Mouse (Mus musculus) megakaryocyte progenitor cell, adult 5-6 weeks (primary cell): ENCODE data around the gene Nup37. TPM values are rescaled to one million over a fixed set of nuclear protein-coding genes. Genes with fewer than 3 reads are reported as not detected.

Experiments used
- ATAC-seq: replicated peaks from 2 replicates; pipeline ENCODE4 v1.8.0; 2016; ENCODE audit warnings: mild to moderate bottlenecking, moderate TSS enrichment, inconsistent platforms; ENCODE audit not compliant: poor library complexity
- total RNA-seq, 2 experiments: library from RNA; stranded (forward) in 1 of 2; stranded (reverse) in 1 of 2; fragments of 157-497, 149-512 nt in 1 of 2; fragments of 200-1000 nt in 1 of 2; gene quantifications; 2 replicates each; pipeline versions ENCODE4 v1.2.3 to v1.2.4; 2015 to 2017

Nup37 gene
- total RNA-seq, 2 experiments from 2014 or later: 69.6 to 73.7 TPM

GRCm38 (mm10) chr10:88225421-88225820 lies 78.6 kb downstream of the Nup37 start:
- no peak for ATAC-seq

GRCm38 (mm10) chr10:88227962-88228361 lies 81.2 kb downstream of the Nup37 start:
- no peak for ATAC-seq

Other genes starting within 250 kb of the Nup37 start
- not detected in 2 replicates for gene Pmch, start 55.9 kb upstream of the Nup37 start, total RNA-seq (2015)
- 0.84 TPM in 1 of 2 replicates, not detected in the other for gene Pmch, start 55.9 kb upstream of the Nup37 start, total RNA-seq (2017)
- gene Parpbp, start 51 bp upstream of the Nup37 start, total RNA-seq (2015): 16.8 and 19.9 TPM in 2 replicates
- gene Parpbp, start 51 bp upstream of the Nup37 start, total RNA-seq (2017): 33.9 and 34.0 TPM in 2 replicates
- 90.1 and 96.6 TPM in 2 replicates for gene Washc3, start 54.1 kb downstream of the Nup37 start, total RNA-seq (2015)
- gene Washc3, start 54.1 kb downstream of the Nup37 start, total RNA-seq (2017): 38.7 and 50.3 TPM in 2 replicates
- gene Dram1, start 232.1 kb downstream of the Nup37 start, total RNA-seq (2015): 38.5 and 45.3 TPM in 2 replicates
- gene Dram1, start 232.1 kb downstream of the Nup37 start, total RNA-seq (2017): 26.8 and 33.4 TPM in 2 replicates
- 117 and 142 TPM in 2 replicates for gene Gnptab, start 232.1 kb downstream of the Nup37 start, total RNA-seq (2015)
- 48.7 and 58.3 TPM in 2 replicates for gene Gnptab, start 232.1 kb downstream of the Nup37 start, total RNA-seq (2017)